Mouse (Mus musculus): Measurements from ENCODE around the gene Gabra4.

Gabra4 gene

GRCm38 (mm10) chr5:71658115-71658497 lies at the start of gene Gabra4:
TSS of gene Gabra4 (minus strand) at chr5:71658308.
- DNase-seq (ENCODE audit: low spot score in 2 of 2): no peak

GRCm38 (mm10) chr5:71701273-71701614 lies 43.1 kb upstream of the Gabra4 start:
- no peak for DNase-seq (ENCODE audit: low spot score in 2 of 2)

- DNase-seq (ENCODE audit: low spot score in 2 of 2): peak; percentile 2 to 12
Measured at GRCm38 (mm10) chr5:71700468-71701272, 42.6 kb upstream of the Gabra4 start.

GRCm38 (mm10) chr5:71699696-71700467 lies 41.8 kb upstream of the Gabra4 start:
- no peak for DNase-seq (ENCODE audit: low spot score in 2 of 2)

GRCm38 (mm10) chr5:71665593-71665992 lies 7.5 kb upstream of the Gabra4 start:
- no peak for DNase-seq (ENCODE audit: low spot score in 2 of 2)

- DNase-seq (ENCODE audit: low spot score in 2 of 2): peak in 1 of 2 experiments; percentile 2
Measured at GRCm38 (mm10) chr5:71657482-71658114, 510 bp downstream of the Gabra4 start, which contains the start of gene Gabrb1. TSS of gene Gabrb1 (plus strand) at chr5:71658113.

GRCm38 (mm10) chr5:71656771-71657170 lies 1.3 kb downstream of the Gabra4 start:
- DNase-seq (ENCODE audit: low spot score in 2 of 2): no peak

GRCm38 (mm10) chr5:71654056-71654455 lies 4.1 kb downstream of the Gabra4 start:
- no peak for DNase-seq (ENCODE audit: low spot score in 2 of 2)

- no peak for DNase-seq (ENCODE audit: low spot score in 2 of 2)
Measured at GRCm38 (mm10) chr5:71648108-71648507, 10.0 kb downstream of the Gabra4 start.

- DNase-seq (ENCODE audit: low spot score in 2 of 2): no peak
Measured at GRCm38 (mm10) chr5:71639804-71640203, 18.3 kb downstream of the Gabra4 start.

GRCm38 (mm10) chr5:71627820-71628219 lies 30.3 kb downstream of the Gabra4 start:
- no peak for DNase-seq (ENCODE audit: low spot score in 2 of 2)

- no peak for DNase-seq (ENCODE audit: low spot score in 2 of 2)
Measured at GRCm38 (mm10) chr5:71616734-71617133, 41.4 kb downstream of the Gabra4 start.

GRCm38 (mm10) chr5:71614311-71614710 lies 43.8 kb downstream of the Gabra4 start:
- DNase-seq (ENCODE audit: low spot score in 2 of 2): no peak

- no peak for DNase-seq (ENCODE audit: low spot score in 2 of 2)
Measured at GRCm38 (mm10) chr5:71608735-71609134, 49.4 kb downstream of the Gabra4 start.

GRCm38 (mm10) chr5:71606907-71607306 lies 51.2 kb downstream of the Gabra4 start:
- no peak for DNase-seq (ENCODE audit: low spot score in 2 of 2)

- DNase-seq (ENCODE audit: low spot score in 2 of 2): no peak
Measured at GRCm38 (mm10) chr5:71604128-71604690, 53.9 kb downstream of the Gabra4 start.

- DNase-seq (ENCODE audit: low spot score in 2 of 2): no peak
Measured at GRCm38 (mm10) chr5:71595321-71595720, 62.8 kb downstream of the Gabra4 start.

- no peak for DNase-seq (ENCODE audit: low spot score in 2 of 2)
Measured at GRCm38 (mm10) chr5:71593745-71594255, 64.3 kb downstream of the Gabra4 start.

- no peak for DNase-seq (ENCODE audit: low spot score in 2 of 2)
Measured at GRCm38 (mm10) chr5:71571646-71572237, 86.4 kb downstream of the Gabra4 start.

GRCm38 (mm10) chr5:71548079-71548478 lies 110.0 kb downstream of the Gabra4 start, which contains the start of gene Cox7b2:
TSS of gene Cox7b2 (minus strand) at chr5:71548205.
- DNase-seq (ENCODE audit: low spot score in 2 of 2): no peak

GRCm38 (mm10) chr5:71545554-71545953 lies 112.6 kb downstream of the Gabra4 start:
- no peak for DNase-seq (ENCODE audit: low spot score in 2 of 2)
